ENCODE assay signal across 8 mouse cellular contexts in genomic region chr5:121545793-121546529, GRCm38 (mm10). TPM values are rescaled to one million over a fixed set of nuclear protein-coding genes. Genes with fewer than 3 reads are reported as not detected.
DNase-seq lines count a peak whose midpoint lies in the region; ATAC-seq and TF ChIP-seq lines count a peak whose summit lies in the region.

Mapkapk5 (minus strand) TSS chr5:121545905.

- peak within 1 kb of the TSS; percentile 96 for H3K27ac ChIP-seq in embryonic facial prominence, embryonic 14.5 days (replicated peaks; ENCODE audit: low read depth, low read length)
- H3K27ac ChIP-seq in limb, embryonic 14.5 days (replicated peaks; ENCODE audit: low read depth, low read length): peak within 1 kb of the TSS; percentile 97
- H3K27ac ChIP-seq in midbrain, postnatal 0 days (ENCODE audit: low read depth, low read length): peak within 1 kb of the TSS; percentile 99

- no peak for TF ChIP-seq CTCF in midbrain, postnatal 0 days (IDR thresholded peaks at IDR 0.05)

- TF ChIP-seq POLR2A in limb, embryonic 14.5 days (IDR thresholded peaks at IDR 0.05; ENCODE audit: borderline replicate concordance, extremely low read depth, insufficient read depth, insufficient read length): peak; percentile 81; the same call in 1 of the 2 replicates

- 3% methylated on average over 38 of the region's 55 CpGs for WGBS in embryonic facial prominence, embryonic 14.5 days
- 1% methylated on average over 55 of the region's 55 CpGs for WGBS in limb, embryonic 14.5 days
- WGBS in midbrain, postnatal 0 days: 2% methylated on average over 49 of the region's 55 CpGs

- peak within 1 kb of the TSS; percentile 97 for H3K4me3 ChIP-seq in embryonic facial prominence, embryonic 14.5 days (ENCODE audit: low read depth, low read length)
- H3K4me3 ChIP-seq in limb, embryonic 14.5 days (replicated peaks; ENCODE audit: low read length): peak within 1 kb of the TSS; percentile 97
- H3K4me3 ChIP-seq in midbrain, postnatal 0 days (ENCODE audit: low read depth, low read length): peak within 1 kb of the TSS; percentile 98

- peak; percentile 98 for DNase-seq in 3T3-L1 (ENCODE audit: low read depth, low spot score)
- DNase-seq in adrenal gland, postnatal 4 days (ENCODE audit: low spot score in 2 of 2): peak; percentile 94 to 99
- DNase-seq in embryonic facial prominence, embryonic 14.5 days (ENCODE audit: low spot score): peak; percentile 97
- DNase-seq in heart, adult 8-10 months (ENCODE audit: low spot score): peak; percentile 92
- DNase-seq in kidney, adult 9 months: peak; percentile 96
- DNase-seq in limb, embryonic 14.5 days (ENCODE audit: low spot score): peak; percentile 97
- DNase-seq in midbrain, postnatal 0 days (ENCODE audit: low spot score): peak; percentile 98
- peak; percentile 96 to 99 for DNase-seq in spleen, postnatal 14 days (ENCODE audit: low spot score in 2 of 2)

- H3K9ac ChIP-seq in embryonic facial prominence, embryonic 14.5 days (ENCODE audit: low read depth, low read length): peak within 1 kb of the TSS; percentile 96
- peak within 1 kb of the TSS; percentile 98 for H3K9ac ChIP-seq in limb, embryonic 14.5 days (ENCODE audit: low read depth, low read length, severe bottlenecking)
- peak within 1 kb of the TSS; percentile 98 for H3K9ac ChIP-seq in midbrain, postnatal 0 days (replicated peaks; ENCODE audit: low read length, poor library complexity, severe bottlenecking)

- no peaks in the 10 kb centered on the region for H3K36me3 ChIP-seq in embryonic facial prominence, embryonic 14.5 days (ENCODE audit: control insufficient read depth, insufficient read depth, low read length)
- no peaks in the 10 kb centered on the region for H3K36me3 ChIP-seq in limb, embryonic 14.5 days (ENCODE audit: control insufficient read depth, insufficient read depth, low read length)
- no peaks in the 10 kb centered on the region for H3K36me3 ChIP-seq in midbrain, postnatal 0 days (ENCODE audit: insufficient read depth, low read length)

- H3K27me3 ChIP-seq in embryonic facial prominence, embryonic 14.5 days (replicated peaks; ENCODE audit: control insufficient read depth, insufficient read depth, low read length): no peaks in the 10 kb centered on the region
- H3K27me3 ChIP-seq in limb, embryonic 14.5 days (ENCODE audit: control insufficient read depth, insufficient read depth, low read length): no peaks in the 10 kb centered on the region
- no peaks in the 10 kb centered on the region for H3K27me3 ChIP-seq in midbrain, postnatal 0 days (ENCODE audit: insufficient read depth, low read length)

- H3K4me1 ChIP-seq in embryonic facial prominence, embryonic 14.5 days (ENCODE audit: control insufficient read depth, insufficient read depth, low read length): peaks cover 14% of the 10 kb centered on the region; the same call in 1 of the 2 replicates
- H3K4me1 ChIP-seq in limb, embryonic 14.5 days (ENCODE audit: control insufficient read depth, insufficient read depth, low read length): peaks cover 12% of the 10 kb centered on the region
- peaks cover 12% of the 10 kb centered on the region for H3K4me1 ChIP-seq in midbrain, postnatal 0 days (ENCODE audit: insufficient read depth, low read length)

- H3K9me3 ChIP-seq in embryonic facial prominence, embryonic 14.5 days (ENCODE audit: control insufficient read depth, low read length): no peaks in the 10 kb centered on the region
- 0 out of 2 replicates have a peak, but pooled peaks cover 3% of the 10 kb centered on the region for H3K9me3 ChIP-seq in limb, embryonic 14.5 days (ENCODE audit: control insufficient read depth, low read length)
- no peaks in the 10 kb centered on the region for H3K9me3 ChIP-seq in midbrain, postnatal 0 days (ENCODE audit: low read length)

- peak; percentile 98 for ATAC-seq in embryonic facial prominence, embryonic 14.5 days (ENCODE audit: low read depth)
- peak; percentile 97 for ATAC-seq in limb, embryonic 14.5 days (ENCODE audit: low FRiP score, low read depth)
- peak; percentile 94 for ATAC-seq in midbrain, postnatal 0 days (ENCODE audit: low FRiP score)

- H3K4me2 ChIP-seq in embryonic facial prominence, embryonic 14.5 days (ENCODE audit: low read depth, low read length): peak within 1 kb of the TSS; percentile 82
- H3K4me2 ChIP-seq in limb, embryonic 14.5 days (replicated peaks; ENCODE audit: low read depth, low read length, severe bottlenecking): peak within 1 kb of the TSS; percentile 87
- peak within 1 kb of the TSS; percentile 88 for H3K4me2 ChIP-seq in midbrain, postnatal 0 days (ENCODE audit: low read depth, low read length, poor library complexity, severe bottlenecking)

RNA-seq across cellular contexts. Expression of gene Mapkapk5, which starts in this region (rescaled TPM):
- 10 to 100 TPM; 82.4 to 92.1 TPM for total RNA-seq in adrenal gland, postnatal 4 days (2021)
- 46.5 and 47.8 TPM in 2 replicates for polyA plus RNA-seq in embryonic facial prominence, embryonic 14.5 days (2014; fragmentation: Nextera tagmentation; extraction: Ambion mirVana)
- total RNA-seq in heart, adult 8-10 months (2022): 100 to 1,000 TPM; 104 to 124 (median 121) TPM
- 89.2 and 110 TPM in 2 replicates for polyA plus RNA-seq in limb, embryonic 14.5 days (2012; rRNA removed)
- 60.4 and 61.6 TPM in 2 replicates for polyA plus RNA-seq in limb, embryonic 14.5 days (2014; fragmentation: Nextera tagmentation; extraction: Ambion mirVana)
- 72.7 and 78.0 TPM in 2 replicates for total RNA-seq in midbrain, postnatal 0 days (2014; rRNA removed)
- 45.3 and 45.8 TPM in 2 replicates for polyA plus RNA-seq in midbrain, postnatal 0 days (2015; fragmentation: Nextera tagmentation; extraction: Ambion mirVana)

Comparison
In these comparisons a context has a peak if more than half of its experiments do, and no peak if none do; other contexts are left out.
1. Peak in every context shown above with its lines: DNase-seq, ATAC-seq, H3K4me3 ChIP-seq and H3K27ac ChIP-seq.